Mouse (Mus musculus): ENCODE measurements around the gene Mb21d2. TPM values are rescaled to one million over a fixed set of nuclear protein-coding genes. Genes with fewer than 3 reads are reported as not detected.

The Mb21d2 gene
- total RNA-seq (2023): not detected

DNA sequence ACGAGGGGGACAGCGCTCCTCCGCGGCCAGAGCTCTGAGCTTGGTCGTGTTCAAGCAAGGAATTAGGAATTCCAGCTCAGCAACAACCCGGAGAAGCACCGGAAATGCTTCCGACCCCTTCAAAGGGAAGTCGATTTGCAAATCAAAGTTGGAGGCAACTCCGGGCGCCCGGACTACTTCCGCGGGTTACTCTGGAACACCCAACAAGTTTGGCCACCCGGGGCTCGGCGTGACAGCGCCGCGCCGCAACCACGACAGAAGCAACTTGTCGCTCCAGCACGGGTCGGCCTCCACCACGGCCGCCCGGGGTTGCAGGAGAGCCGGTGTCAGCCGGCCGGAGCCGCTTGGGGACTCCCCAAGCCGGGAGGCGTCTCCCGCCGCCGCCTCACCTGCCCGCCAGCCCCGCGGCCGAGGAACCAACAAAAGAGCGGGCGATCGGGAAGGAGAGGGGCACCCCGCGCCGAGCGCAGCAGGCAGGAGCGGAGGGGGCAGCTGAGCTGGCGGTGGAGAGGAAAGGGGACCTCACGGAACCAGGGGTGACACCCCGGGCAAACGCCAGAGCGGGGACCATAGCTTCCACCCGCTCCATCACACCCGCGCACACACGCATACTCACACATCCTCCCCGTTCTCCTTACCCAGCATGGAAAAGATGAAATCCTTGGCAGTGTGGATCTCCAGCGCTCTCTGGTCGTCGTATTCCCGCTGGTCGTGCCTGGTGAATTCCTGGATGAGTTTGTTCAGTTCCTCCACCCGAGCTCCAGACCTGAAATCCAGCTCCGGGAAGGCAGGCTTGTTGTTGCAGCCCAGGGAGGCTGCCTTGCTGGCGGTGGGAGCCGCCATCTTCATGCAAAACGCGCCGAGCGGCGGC is at the start of gene Mb21d2:
TSS of gene Mb21d2 (minus strand) at position 859 of the 871 bp plus-strand sequence.

Other genes starting within 250 kb of the Mb21d2 start
- not detected for gene Fgf12, start 176.6 kb downstream of the Mb21d2 start, total RNA-seq (2023)

All from B cell, adult 67 days (primary cell).